Mouse (Mus musculus): ENCODE results near the gene Mark1.

Mark1 gene

DNA sequence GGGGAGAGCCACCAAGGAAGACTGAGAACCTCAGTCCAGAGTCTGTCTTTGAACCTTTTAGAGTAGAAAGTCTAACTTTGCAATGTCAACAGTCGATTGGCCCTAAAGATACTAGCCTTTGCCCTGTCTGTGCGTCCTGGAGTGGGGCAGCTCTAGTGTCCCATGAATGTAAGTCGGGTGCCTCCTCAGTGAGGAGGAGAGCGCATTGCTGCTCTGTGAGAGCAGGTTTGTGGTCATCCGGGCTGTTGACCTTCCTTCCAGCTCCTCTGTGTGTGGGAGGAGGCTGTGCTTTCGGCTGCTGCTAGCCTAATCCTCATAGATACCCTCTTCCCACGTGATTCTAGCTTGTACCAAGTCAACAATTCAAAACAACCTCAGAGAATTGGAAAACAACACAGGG lies 148.2 kb downstream of the Mark1 start:
- DNase-seq (ENCODE audit: low spot score) = peak; percentile 13

DNA sequence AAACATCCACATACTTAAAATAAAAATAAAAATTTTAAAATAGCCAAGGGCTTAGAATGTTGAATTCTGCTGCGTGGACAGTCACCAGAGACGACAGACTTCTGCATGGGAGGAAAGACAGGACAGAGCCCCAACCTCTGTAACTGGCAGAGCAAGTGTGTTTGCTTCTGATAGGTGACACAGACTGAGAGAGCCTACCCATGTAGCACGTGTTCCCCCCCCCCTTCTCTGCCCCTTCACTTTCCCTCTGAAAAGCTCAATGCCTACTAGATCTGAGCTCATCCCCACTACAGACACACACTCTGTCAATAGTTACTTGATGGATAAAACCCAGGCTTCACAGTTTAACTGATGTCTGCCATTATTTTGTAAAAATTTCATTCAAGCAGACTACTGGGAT lies 152.4 kb downstream of the Mark1 start:
- no peak for DNase-seq (ENCODE audit: low spot score)
